ENCODE assay signal across 29 mouse cellular contexts in the genomic region with DNA sequence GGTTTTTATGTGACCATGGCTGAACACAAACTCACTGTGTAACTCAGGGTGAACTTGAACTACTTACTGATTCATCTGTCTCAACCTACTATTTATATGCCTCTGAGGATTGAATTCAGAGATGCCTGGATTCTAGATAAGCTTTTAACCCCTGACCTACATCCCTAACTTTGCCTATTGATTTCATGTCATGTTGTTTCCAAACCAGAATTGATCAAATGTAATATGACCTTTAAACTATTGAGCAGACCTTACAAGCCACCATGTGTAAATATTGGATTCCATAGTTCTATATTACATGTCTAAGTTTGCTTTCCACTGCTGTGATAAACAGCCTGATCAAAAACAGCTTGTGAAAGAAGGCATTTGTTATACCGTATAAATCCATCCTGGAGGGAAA. TPM values are rescaled to one million over a fixed set of nuclear protein-coding genes. Genes with fewer than 3 reads are reported as not detected.
DNase-seq lines count a peak whose midpoint lies in the region; ATAC-seq and TF ChIP-seq lines count a peak whose summit lies in the region.
"Had no signal": no experiment of that assay in that cellular context is flagged by ENCODE, and none has a peak within 500 bp of the region (broad histone marks: within the 10 kb centered on the region; RNA-seq: fewer than 3 reads in every experiment).

No protein-coding gene starts in this region.

- H3K4me2 ChIP-seq in liver, embryonic 11.5 days: no peak overlapping the region
- H3K4me2 ChIP-seq in liver, embryonic 12.5 days: no peak overlapping the region
- H3K4me2 ChIP-seq in liver, embryonic 14.5 days (ENCODE audit: low read depth): no peak overlapping the region
- no peak overlapping the region for H3K4me2 ChIP-seq in liver, embryonic 16.5 days (ENCODE audit: low read depth, low read length)
- H3K4me2 ChIP-seq: embryonic facial prominence, embryonic 12.5 days; forebrain, embryonic 13.5 days; forebrain, embryonic 15.5 days had no signal

- H3K27me3 ChIP-seq in liver, embryonic 11.5 days (replicated peaks; ENCODE audit: control insufficient read depth, insufficient read depth, low read length): no peaks in the 10 kb centered on the region
- no peaks in the 10 kb centered on the region for H3K27me3 ChIP-seq in liver, embryonic 12.5 days (replicated peaks)
- no peaks in the 10 kb centered on the region for H3K27me3 ChIP-seq in liver, embryonic 14.5 days (ENCODE audit: control insufficient read depth, insufficient read depth, low read length)
- H3K27me3 ChIP-seq in liver, embryonic 16.5 days (ENCODE audit: control insufficient read depth, insufficient read depth, low read depth, low read length): no peaks in the 10 kb centered on the region
- H3K27me3 ChIP-seq: embryonic facial prominence, embryonic 12.5 days; forebrain, embryonic 13.5 days; forebrain, embryonic 15.5 days had no signal

- DNase-seq in liver, embryonic 11.5 days (ENCODE audit: low spot score): no peak
- DNase-seq in liver, embryonic 14.5 days (ENCODE audit: low read depth in 3 of 3, low spot score in 3 of 3): peak; percentile 9 to 13 (median 12)
- DNase-seq in left cerebral cortex, adult 9 months (ENCODE audit: low spot score in 2 of 2): no peak
- DNase-seq in kidney, adult 18-20 months: no peak
- DNase-seq in gastrocnemius, postnatal 10 days: no peak
- DNase-seq in retina, embryonic 14.5 days (ENCODE audit: low spot score): no peak
- DNase-seq: adrenal gland, adult 2 months; adrenal gland, postnatal 10 days; adrenal gland, postnatal 25 days; cerebellum, adult 11 months; cerebellum, adult 18-20 months; cerebellum, adult 8-10 months; cerebellum, adult 9-11 months; cerebellum, postnatal 14 days; cerebellum, postnatal 36 days had no signal

- no peaks in the 10 kb centered on the region for H3K4me1 ChIP-seq in liver, embryonic 11.5 days (replicated peaks; ENCODE audit: control insufficient read depth, insufficient read depth, low read length)
- no peaks in the 10 kb centered on the region for H3K4me1 ChIP-seq in liver, embryonic 12.5 days
- H3K4me1 ChIP-seq in liver, embryonic 14.5 days (replicated peaks; ENCODE audit: control insufficient read depth in 2 of 2, insufficient read depth in 2 of 2, low read length in 1 of 2): no peaks in the 10 kb centered on the region
- no peaks in the 10 kb centered on the region for H3K4me1 ChIP-seq in liver, embryonic 16.5 days (ENCODE audit: control insufficient read depth, low read depth, low read length)
- H3K4me1 ChIP-seq: embryonic facial prominence, embryonic 10.5 days; embryonic facial prominence, embryonic 12.5 days; forebrain, embryonic 13.5 days; forebrain, embryonic 15.5 days had no signal

- H3K9me3 ChIP-seq in liver, embryonic 11.5 days (ENCODE audit: control insufficient read depth, low read length): peaks cover 5% of the 10 kb centered on the region; the same call in 1 of the 2 replicates
- no peaks in the 10 kb centered on the region; the same call in 1 of the 2 replicates for H3K9me3 ChIP-seq in liver, embryonic 12.5 days (replicated peaks)
- no peaks in the 10 kb centered on the region for H3K9me3 ChIP-seq in liver, embryonic 14.5 days (ENCODE audit: control insufficient read depth, low read length)
- H3K9me3 ChIP-seq in liver, embryonic 16.5 days (replicated peaks; ENCODE audit: control insufficient read depth, low read length): no peaks in the 10 kb centered on the region

- peak; percentile 71 for ATAC-seq in liver, embryonic 11.5 days (replicated peaks; ENCODE audit: low FRiP score)
- peak; percentile 70 for ATAC-seq in liver, embryonic 12.5 days
- ATAC-seq in liver, embryonic 14.5 days (ENCODE audit: insufficient read depth): peak; percentile 80
- peak; percentile 87 for ATAC-seq in liver, embryonic 16.5 days (ENCODE audit: low read depth)
- ATAC-seq: forebrain, embryonic 13.5 days; forebrain, embryonic 15.5 days had no signal

- no peak overlapping the region for H3K9ac ChIP-seq in liver, embryonic 11.5 days (ENCODE audit: low read depth, low read length)
- no peak overlapping the region for H3K9ac ChIP-seq in liver, embryonic 12.5 days
- H3K9ac ChIP-seq in liver, embryonic 14.5 days (replicated peaks): no peak overlapping the region
- H3K9ac ChIP-seq in liver, embryonic 16.5 days (ENCODE audit: low read depth, low read length): no peak overlapping the region
- H3K9ac ChIP-seq: embryonic facial prominence, embryonic 12.5 days; forebrain, embryonic 13.5 days; forebrain, embryonic 15.5 days had no signal

- H3K4me3 ChIP-seq in liver, embryonic 11.5 days (ENCODE audit: low read depth, low read length): no peak overlapping the region
- H3K4me3 ChIP-seq in liver, embryonic 12.5 days: no peak overlapping the region
- H3K4me3 ChIP-seq in liver, embryonic 14.5 days (ENCODE audit: insufficient read depth in 1 of 2, low read depth in 2 of 2, low read length in 2 of 2): no peak overlapping the region
- no peak overlapping the region for H3K4me3 ChIP-seq in liver, embryonic 16.5 days (ENCODE audit: low read depth, low read length)
- H3K4me3 ChIP-seq: embryonic facial prominence, embryonic 10.5 days; embryonic facial prominence, embryonic 12.5 days; forebrain, embryonic 13.5 days; forebrain, embryonic 15.5 days had no signal

- WGBS in liver, embryonic 11.5 days: 61% methylated on average over 1 of the region's 1 CpGs
- 47% methylated on average over 1 of the region's 1 CpGs for WGBS in liver, embryonic 12.5 days (ENCODE audit: insufficient replicate concordance)
- 32% methylated on average over 1 of the region's 1 CpGs for WGBS in liver, embryonic 14.5 days (ENCODE audit: insufficient replicate concordance)
- WGBS in liver, embryonic 16.5 days (ENCODE audit: insufficient replicate concordance): 42% methylated on average over 1 of the region's 1 CpGs

- H3K27ac ChIP-seq in liver, embryonic 11.5 days (ENCODE audit: low read depth, low read length): no peak overlapping the region
- H3K27ac ChIP-seq in liver, embryonic 12.5 days: no peak overlapping the region
- no peak overlapping the region for H3K27ac ChIP-seq in liver, embryonic 14.5 days
- no peak overlapping the region for H3K27ac ChIP-seq in liver, embryonic 16.5 days (ENCODE audit: low read length)
- H3K27ac ChIP-seq: embryonic facial prominence, embryonic 10.5 days; embryonic facial prominence, embryonic 12.5 days; forebrain, embryonic 13.5 days; forebrain, embryonic 15.5 days had no signal

- no peak for TF ChIP-seq CTCF in liver, embryonic 14.5 days (IDR thresholded peaks at IDR 0.05; ENCODE audit: low read depth)

- no peak for TF ChIP-seq EP300 in liver, embryonic 14.5 days (IDR thresholded peaks at IDR 0.05; ENCODE audit: low read depth)

- H3K36me3 ChIP-seq in liver, embryonic 11.5 days (ENCODE audit: control insufficient read depth, insufficient read depth, low read length): no peaks in the 10 kb centered on the region
- H3K36me3 ChIP-seq in liver, embryonic 12.5 days: no peaks in the 10 kb centered on the region
- no peaks in the 10 kb centered on the region for H3K36me3 ChIP-seq in liver, embryonic 14.5 days (replicated peaks; ENCODE audit: control insufficient read depth, insufficient read depth, low read depth)
- no peaks in the 10 kb centered on the region for H3K36me3 ChIP-seq in liver, embryonic 16.5 days (ENCODE audit: control insufficient read depth, insufficient read depth)
- H3K36me3 ChIP-seq: embryonic facial prominence, embryonic 10.5 days; embryonic facial prominence, embryonic 12.5 days; forebrain, embryonic 15.5 days had no signal

RNA-seq across cellular contexts. Expression of a gene that starts 8.1 kb away (rescaled TPM):
- polyA plus RNA-seq in liver, embryonic 11.5 days (2014; fragmentation: Nextera tagmentation; extraction: Ambion mirVana): 1.9 and 3.3 TPM in 2 replicates
- polyA plus RNA-seq in liver, embryonic 12.5 days (2016; fragmentation: Nextera tagmentation; extraction: Ambion mirVana): 2.6 and 3.2 TPM in 2 replicates
- 1.2 and 2.2 TPM in 2 replicates for polyA plus RNA-seq in liver, embryonic 14.5 days (2012; rRNA removed)
- 4.2 and 5.1 TPM in 2 replicates for polyA plus RNA-seq in liver, embryonic 14.5 days (2014; fragmentation: Nextera tagmentation; extraction: Ambion mirVana)
- 3.0 and 3.6 TPM in 2 replicates for polyA plus RNA-seq in liver, embryonic 16.5 days (2015; fragmentation: Nextera tagmentation; extraction: Ambion mirVana)
- not detected for total RNA-seq in gastrocnemius, postnatal 10 days (2021)
- total RNA-seq: adrenal gland, postnatal 25 days; ES-E14; MEL had no signal
- polyA plus RNA-seq: adrenal gland, adult 2 months; brain, embryonic 14.5 days; C2C12; cortical plate, adult 2 months; embryonic facial prominence, embryonic 10.5 days; embryonic facial prominence, embryonic 12.5 days; embryonic facial prominence, embryonic 14.5 days; forebrain, embryonic 11.5 days; forebrain, embryonic 13.5 days; forebrain, embryonic 15.5 days had no signal

RNA-seq across cellular contexts. Expression of a gene that starts 55.5 kb away (rescaled TPM):
- polyA plus RNA-seq in liver, embryonic 11.5 days (2014; fragmentation: Nextera tagmentation; extraction: Ambion mirVana): not detected in 2 replicates
- not detected in 2 replicates for polyA plus RNA-seq in liver, embryonic 12.5 days (2016; fragmentation: Nextera tagmentation; extraction: Ambion mirVana)
- not detected in 2 replicates for polyA plus RNA-seq in liver, embryonic 14.5 days (2012; rRNA removed)
- not detected in 2 replicates for polyA plus RNA-seq in liver, embryonic 14.5 days (2014; fragmentation: Nextera tagmentation; extraction: Ambion mirVana)
- polyA plus RNA-seq in liver, embryonic 16.5 days (2015; fragmentation: Nextera tagmentation; extraction: Ambion mirVana): not detected in 2 replicates
- not detected for total RNA-seq in gastrocnemius, postnatal 10 days (2021)
- total RNA-seq: adrenal gland, adult 2 months; adrenal gland, postnatal 10 days; adrenal gland, postnatal 25 days; adrenal gland, postnatal 4 days; ES-E14; MEL had no signal
- polyA plus RNA-seq: adrenal gland, adult 2 months; brain, embryonic 14.5 days; C2C12; cortical plate, adult 2 months; embryonic facial prominence, embryonic 10.5 days; embryonic facial prominence, embryonic 12.5 days; embryonic facial prominence, embryonic 14.5 days; forebrain, embryonic 11.5 days; forebrain, embryonic 13.5 days; forebrain, embryonic 15.5 days had no signal

Comparison
In these comparisons a context has a peak if more than half of its experiments do, and no peak if none do; other contexts are left out.
1. DNase-seq: peak in liver, embryonic 14.5 days (3 of 3); none in liver, embryonic 11.5 days (single experiment), left cerebral cortex, adult 9 months (0 of 2), kidney, adult 18-20 months (single experiment), gastrocnemius, postnatal 10 days (single experiment) and retina, embryonic 14.5 days (single experiment).
2. Peak in every context shown above with its lines, with median percentiles within 50 percentile points of each other: ATAC-seq.